Mouse (Mus musculus) cerebral cortex, adult 2 months (tissue): ENCODE data around the gene Degs2.

Experiments used
- WGBS: fragments of 180-500 bp; shearing (Covaris S2); methylation state at CpG from one replicate; pipeline ENCODE4 v1.1.7; 2018; 5-methylcytosine and 5-hydroxymethylcytosine counted together

Degs2 gene

GRCm38 (mm10) chr12:108651053-108651660 lies 51.0 kb downstream of the Degs2 start:
- 43% methylated on average over 7 of the region's 7 CpGs for WGBS

GRCm38 (mm10) chr12:108646234-108646633 lies 55.9 kb downstream of the Degs2 start:
- WGBS: 90% methylated on average over 1 of the region's 1 CpGs

GRCm38 (mm10) chr12:108642019-108642418 lies 60.1 kb downstream of the Degs2 start:
- WGBS: 90% methylated on average over 3 of the region's 3 CpGs

GRCm38 (mm10) chr12:108639126-108639525 lies 63.0 kb downstream of the Degs2 start:
- WGBS: 75% methylated on average over 3 of the region's 3 CpGs

- WGBS: 83% methylated on average over 5 of the region's 5 CpGs
These were observed 64.7 kb downstream of the Degs2 start for GRCm38 (mm10) chr12:108637440-108637839.

DNA sequence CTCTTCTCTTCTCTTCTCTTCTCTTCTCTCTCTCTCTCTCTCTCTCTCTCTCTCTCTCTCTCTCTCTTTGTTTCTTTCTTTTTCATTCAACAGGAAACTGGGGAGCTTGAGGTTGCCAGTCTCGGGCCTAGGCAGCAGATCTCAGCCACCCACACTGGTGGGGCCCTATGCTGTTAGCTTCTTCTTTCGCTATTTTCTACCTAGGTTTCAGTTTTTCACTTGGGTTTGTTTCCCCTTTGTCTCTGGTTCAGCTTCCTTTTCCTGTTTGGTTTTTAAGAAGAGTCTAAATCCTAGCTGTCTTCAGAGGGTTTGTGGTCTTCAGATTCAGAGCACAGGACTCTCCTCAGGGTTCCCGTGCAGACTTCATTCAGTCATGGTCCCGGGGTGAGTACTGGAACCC lies 66.6 kb downstream of the Degs2 start:
- WGBS: 62% methylated on average over 4 of the region's 4 CpGs

- WGBS: 91% methylated on average over 1 of the region's 1 CpGs
These were observed 68.1 kb downstream of the Degs2 start for GRCm38 (mm10) chr12:108634031-108634430.

DNA sequence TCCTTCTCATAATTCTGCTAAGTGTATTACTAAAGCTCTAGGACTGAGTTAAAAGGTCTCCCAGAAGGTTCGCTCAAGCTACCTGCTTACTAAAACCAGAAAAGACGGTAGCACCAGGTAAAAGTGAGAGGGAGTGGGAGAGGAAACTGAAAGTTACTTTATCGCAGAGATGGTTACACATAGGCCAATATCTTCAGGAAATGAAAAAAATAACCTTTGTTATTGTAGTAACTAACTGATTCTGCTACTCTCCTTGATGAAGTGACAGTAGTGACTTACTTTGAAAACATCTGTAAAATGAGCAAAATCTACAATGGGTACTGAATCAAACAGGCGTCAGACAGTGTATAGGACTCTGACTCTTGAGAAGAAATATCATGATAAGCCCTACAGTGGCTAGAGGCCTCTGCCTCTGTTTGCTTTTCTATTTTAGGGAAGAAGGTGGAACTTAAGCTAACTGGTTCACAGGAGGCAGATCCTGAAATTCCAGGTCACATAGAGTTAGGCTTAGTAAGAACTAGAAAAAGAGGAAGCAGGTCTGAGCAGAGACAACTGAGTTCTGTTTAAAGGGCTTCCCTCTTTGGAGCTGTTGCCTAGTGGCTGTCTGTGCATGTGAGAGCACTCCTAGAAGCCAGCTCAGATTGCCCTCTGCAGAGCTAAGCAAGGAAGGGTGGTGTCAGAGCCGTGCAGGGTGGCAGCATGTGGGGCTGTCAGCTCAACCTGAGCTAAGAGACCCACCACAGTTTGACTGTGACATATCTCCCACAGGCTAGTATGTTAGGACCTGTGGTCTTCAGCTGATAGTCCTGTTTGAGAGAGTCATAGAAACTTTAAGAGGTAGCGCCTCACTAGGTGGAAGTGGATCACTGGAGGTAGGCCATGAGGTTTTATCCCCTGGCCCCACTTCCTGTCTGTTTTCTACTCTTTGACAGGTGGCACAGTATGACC lies 71.1 kb downstream of the Degs2 start:
- 84% methylated on average over 6 of the region's 6 CpGs for WGBS

DNA sequence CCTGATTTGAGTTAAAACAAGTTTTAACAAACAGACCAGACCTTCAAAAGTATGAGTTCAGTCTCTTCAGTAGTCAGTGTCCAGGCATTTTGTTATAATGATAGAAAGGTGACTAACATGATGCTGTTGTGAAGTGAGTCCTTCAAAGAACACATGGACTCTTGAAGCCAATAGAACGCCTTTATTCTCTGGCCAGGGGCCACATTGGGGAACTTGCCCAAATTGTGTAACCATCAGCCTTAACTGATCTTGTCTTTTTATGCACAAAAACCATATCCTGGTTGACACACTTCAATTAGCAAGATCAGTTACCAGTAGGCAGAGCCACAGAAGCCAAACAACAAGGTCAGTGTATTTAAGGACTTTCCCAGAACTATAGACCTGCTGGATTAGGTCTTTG lies 72.6 kb downstream of the Degs2 start:
- 86% methylated on average over 1 of the region's 1 CpGs for WGBS
